Mouse (Mus musculus) midbrain, embryonic 10.5 days (tissue): Measurements from ENCODE around the gene Eepd1. TPM values are rescaled to one million over a fixed set of nuclear protein-coding genes. Genes with fewer than 3 reads are reported as not detected.

Experiments used
- DNase-seq: peaks from one replicate; pipeline ENCODE4 v3.0.0-alpha.2; 2017; ENCODE audit warnings: low spot score
- H3K27ac ChIP-seq: fragments of 300-500 bp; sonication (generic); replicated peaks from 2 replicates; pipeline ENCODE4 v1.5.1; 2016; ENCODE audit warnings: mild to moderate bottlenecking
- H3K27me3 ChIP-seq: fragments of 300-500 bp; sonication (generic); 2 replicates; pipeline ENCODE4 v1.6.1; 2016; ENCODE audit warnings: low read depth, mild to moderate bottlenecking; ENCODE audit not compliant: poor library complexity, severe bottlenecking
- H3K36me3 ChIP-seq: fragments of 300-500 bp; sonication (generic); 2 replicates; pipeline ENCODE4 v1.6.1; 2016; ENCODE audit warnings: mild to moderate bottlenecking, moderate library complexity
- H3K4me1 ChIP-seq: fragments of 300-500 bp; sonication (generic); 2 replicates; pipeline ENCODE4 v1.6.1; 2016
- H3K4me3 ChIP-seq: fragments of 300-500 bp; sonication (generic); 2 replicates; pipeline ENCODE4 v1.5.1; 2016; ENCODE audit warnings: mild to moderate bottlenecking, moderate library complexity
- H3K9me3 ChIP-seq: fragments of 300-500 bp; sonication (generic); replicated peaks from 2 replicates; pipeline ENCODE4 v1.6.1; 2016; ENCODE audit warnings: mild to moderate bottlenecking
- WGBS: fragments of 180-500 bp; shearing (Covaris S2); methylation state at CpG from one replicate; pipeline ENCODE4 v1.1.7; 2016; 5-methylcytosine and 5-hydroxymethylcytosine counted together
- polyA plus RNA-seq: library from polyadenylated mRNA; unstranded; fragments of >200 nt; fragmentation: Nextera tagmentation; extraction: Ambion mirVana; gene quantifications from 2 replicates; pipeline ENCODE4 v1.2.1, GENCODE M21; 2016

Eepd1 gene
- polyA plus RNA-seq, 1 experiment from 2014 or later: 11.4 TPM

GRCm38 (mm10) chr9:25520826-25521225 is 39.5 kb downstream of the Eepd1 start:
- Histone ChIP-seq H3K27ac (no peak overlapping the region), H3K9me3 (no peaks in the 10 kb centered on the region), H3K27me3 (no peaks in the 10 kb centered on the region), H3K4me3 (no peak overlapping the region), H3K36me3 (no peaks in the 10 kb centered on the region), H3K4me1 (peaks cover 8% of the 10 kb centered on the region)
- DNase-seq: no peak
- WGBS: 91% methylated on average over 7 of the region's 7 CpGs

GRCm38 (mm10) chr9:25521825-25522224 is 40.5 kb downstream of the Eepd1 start:
- no peak overlapping the region for H3K4me3 ChIP-seq
- no peaks in the 10 kb centered on the region for H3K27me3 ChIP-seq
- no peak overlapping the region for H3K27ac ChIP-seq
- WGBS: 83% methylated on average over 2 of the region's 2 CpGs
- no peaks in the 10 kb centered on the region for H3K9me3 ChIP-seq
- no peaks in the 10 kb centered on the region for H3K36me3 ChIP-seq
- no peak for DNase-seq
- peaks cover 11% of the 10 kb centered on the region for H3K4me1 ChIP-seq

GRCm38 (mm10) chr9:25526516-25526915 is 45.2 kb downstream of the Eepd1 start:
- H3K27ac ChIP-seq: no peak overlapping the region
- no peaks in the 10 kb centered on the region for H3K9me3 ChIP-seq
- WGBS: 61% methylated on average over 1 of the region's 1 CpGs
- H3K27me3 ChIP-seq: no peaks in the 10 kb centered on the region
- H3K4me3 ChIP-seq: no peak overlapping the region
- H3K4me1 ChIP-seq: peaks cover 14% of the 10 kb centered on the region
- no peaks in the 10 kb centered on the region for H3K36me3 ChIP-seq
- DNase-seq: no peak

GRCm38 (mm10) chr9:25526927-25527337 is 45.6 kb downstream of the Eepd1 start:
- H3K36me3 ChIP-seq: no peaks in the 10 kb centered on the region
- H3K27me3 ChIP-seq: no peaks in the 10 kb centered on the region
- H3K4me1 ChIP-seq: peaks cover 18% of the 10 kb centered on the region
- H3K27ac ChIP-seq: no peak overlapping the region
- DNase-seq: peak; percentile 25
- no peak overlapping the region for H3K4me3 ChIP-seq
- H3K9me3 ChIP-seq: no peaks in the 10 kb centered on the region

- Histone ChIP-seq H3K4me1 (peaks cover 20% of the 10 kb centered on the region), H3K9me3 (no peaks in the 10 kb centered on the region), H3K27me3 (no peaks in the 10 kb centered on the region), H3K4me3 (no peak overlapping the region), H3K36me3 (no peaks in the 10 kb centered on the region), H3K27ac (no peak overlapping the region)
- DNase-seq: no peak
- WGBS: 63% methylated on average over 7 of the region's 7 CpGs
Measured at GRCm38 (mm10) chr9:25527359-25528038, 46.2 kb downstream of the Eepd1 start.

GRCm38 (mm10) chr9:25531627-25532026 is 50.3 kb downstream of the Eepd1 start:
- Histone ChIP-seq H3K36me3 (no peaks in the 10 kb centered on the region), H3K9me3 (no peaks in the 10 kb centered on the region), H3K27ac (no peak overlapping the region), H3K4me3 (no peak overlapping the region), H3K4me1 (peaks cover 18% of the 10 kb centered on the region), H3K27me3 (no peaks in the 10 kb centered on the region)
- 70% methylated on average over 1 of the region's 1 CpGs for WGBS
- no peak for DNase-seq

GRCm38 (mm10) chr9:25532105-25532504 is 50.8 kb downstream of the Eepd1 start:
- DNase-seq: no peak
- 59% methylated on average over 3 of the region's 3 CpGs for WGBS

GRCm38 (mm10) chr9:25535487-25535886 is 54.1 kb downstream of the Eepd1 start:
- Histone ChIP-seq H3K27me3 (no peaks in the 10 kb centered on the region), H3K4me3 (no peak overlapping the region), H3K36me3 (no peaks in the 10 kb centered on the region), H3K4me1 (peaks cover 8% of the 10 kb centered on the region), H3K9me3 (no peaks in the 10 kb centered on the region), H3K27ac (no peak overlapping the region)
- no peak for DNase-seq
- WGBS: 84% methylated on average over 3 of the region's 3 CpGs

More at GRCm38 (mm10) chr9:25532105-25532504, 50.8 kb downstream of the Eepd1 start:
- H3K4me1 ChIP-seq: peaks cover 14% of the 10 kb centered on the region
- no peaks in the 10 kb centered on the region for H3K36me3 ChIP-seq
- no peak overlapping the region for H3K4me3 ChIP-seq
- H3K27me3 ChIP-seq: no peaks in the 10 kb centered on the region
- H3K27ac ChIP-seq: no peak overlapping the region
- H3K9me3 ChIP-seq: no peaks in the 10 kb centered on the region

GRCm38 (mm10) chr9:25539461-25539860 is 58.1 kb downstream of the Eepd1 start:
- no peak overlapping the region for H3K4me3 ChIP-seq
- H3K36me3 ChIP-seq: no peaks in the 10 kb centered on the region
- H3K27me3 ChIP-seq: no peaks in the 10 kb centered on the region
- DNase-seq: no peak
- H3K9me3 ChIP-seq: no peaks in the 10 kb centered on the region
- H3K4me1 ChIP-seq: no peaks in the 10 kb centered on the region
- WGBS: 90% methylated on average over 2 of the region's 2 CpGs
- H3K27ac ChIP-seq: no peak overlapping the region

- H3K9me3 ChIP-seq: no peaks in the 10 kb centered on the region
- no peaks in the 10 kb centered on the region for H3K27me3 ChIP-seq
- H3K4me1 ChIP-seq: no peaks in the 10 kb centered on the region
- 86% methylated on average over 4 of the region's 4 CpGs for WGBS
- no peak overlapping the region for H3K4me3 ChIP-seq
- H3K36me3 ChIP-seq: no peaks in the 10 kb centered on the region
- no peak for DNase-seq
- H3K27ac ChIP-seq: no peak overlapping the region
Measured at GRCm38 (mm10) chr9:25541355-25541754, 60.0 kb downstream of the Eepd1 start.

GRCm38 (mm10) chr9:25545212-25545611 is 63.9 kb downstream of the Eepd1 start:
- no peaks in the 10 kb centered on the region for H3K4me1 ChIP-seq
- no peak overlapping the region for H3K4me3 ChIP-seq
- no peak for DNase-seq
- WGBS: 86% methylated on average over 2 of the region's 2 CpGs
- H3K36me3 ChIP-seq: no peaks in the 10 kb centered on the region
- no peak overlapping the region for H3K27ac ChIP-seq
- no peaks in the 10 kb centered on the region for H3K9me3 ChIP-seq
- no peaks in the 10 kb centered on the region for H3K27me3 ChIP-seq

GRCm38 (mm10) chr9:25549130-25550060 is 68.0 kb downstream of the Eepd1 start:
- DNase-seq: no peak
- H3K9me3 ChIP-seq: no peaks in the 10 kb centered on the region

GRCm38 (mm10) chr9:25550196-25550595 is 68.8 kb downstream of the Eepd1 start:
- no peak overlapping the region for H3K4me3 ChIP-seq
- WGBS: 89% methylated on average over 7 of the region's 7 CpGs
- H3K27me3 ChIP-seq: no peaks in the 10 kb centered on the region
- no peaks in the 10 kb centered on the region for H3K4me1 ChIP-seq
- DNase-seq: no peak
- H3K9me3 ChIP-seq: no peaks in the 10 kb centered on the region
- H3K36me3 ChIP-seq: no peaks in the 10 kb centered on the region
- H3K27ac ChIP-seq: no peak overlapping the region

More at GRCm38 (mm10) chr9:25549130-25550060, 68.0 kb downstream of the Eepd1 start:
- Histone ChIP-seq H3K4me3 (no peak overlapping the region), H3K36me3 (no peaks in the 10 kb centered on the region), H3K27me3 (no peaks in the 10 kb centered on the region), H3K4me1 (no peaks in the 10 kb centered on the region), H3K27ac (no peak overlapping the region)
- 84% methylated on average over 8 of the region's 8 CpGs for WGBS
